Mouse (Mus musculus) lung, embryonic 15.5 days (tissue): Measurements from ENCODE around the gene Elf2. TPM values are rescaled to one million over a fixed set of nuclear protein-coding genes. Genes with fewer than 3 reads are reported as not detected.
"Not testable (repeated sequence)": the region's sequence is repeated elsewhere in the genome, so short reads cannot be mapped to it uniquely, and the experiment has no call there.

ENCODE experiments used
- ATAC-seq: fragments of 200-750 bp; cut with Nextera tagmentation; 2 replicates; pipeline ENCODE4 v1.8.0; 2017; ENCODE audit warnings: moderate number of reproducible peaks, borderline replicate concordance; ENCODE audit not compliant: low FRiP score, low TSS enrichment; ENCODE audit errors: extremely low read depth
- H3K27ac ChIP-seq: fragments of 300-500 bp; sonication (generic); 2 replicates; pipeline ENCODE4 v1.5.1; 2015; ENCODE audit warnings: moderate library complexity, mild to moderate bottlenecking, inconsistent platforms
- H3K27me3 ChIP-seq: fragments of 300-500 bp; sonication (generic); 2 replicates; pipeline ENCODE4 v1.6.1; 2015; ENCODE audit warnings: inconsistent platforms
- H3K36me3 ChIP-seq: fragments of 300-500 bp; sonication (generic); 2 replicates; pipeline ENCODE4 v1.6.1; 2015; ENCODE audit warnings: inconsistent platforms
- H3K4me1 ChIP-seq: fragments of 300-500 bp; sonication (generic); 2 replicates; pipeline ENCODE4 v1.6.1; 2015; ENCODE audit warnings: inconsistent platforms
- H3K4me2 ChIP-seq: fragments of 300-500 bp; sonication (generic); 2 replicates; pipeline ENCODE4 v1.6.1; 2015; ENCODE audit warnings: inconsistent platforms, mild to moderate bottlenecking, moderate library complexity
- H3K4me3 ChIP-seq: fragments of 300-500 bp; sonication (generic); 2 replicates; pipeline ENCODE4 v1.5.1; 2015; ENCODE audit warnings: mild to moderate bottlenecking, inconsistent platforms
- H3K9ac ChIP-seq: fragments of 300-500 bp; sonication (generic); 2 replicates; pipeline ENCODE4 v1.6.1; 2015; ENCODE audit warnings: inconsistent platforms
- H3K9me3 ChIP-seq: fragments of 300-500 bp; sonication (generic); 2 replicates; pipeline ENCODE4 v1.6.1; 2016; ENCODE audit warnings: inconsistent platforms
- WGBS: fragments of 180-500 bp; shearing (Covaris S2); methylation state at CpG from one replicate; pipeline ENCODE4 v1.1.7; 2015; 5-methylcytosine and 5-hydroxymethylcytosine counted together
- polyA plus RNA-seq: library from polyadenylated mRNA; unstranded; fragments of >200 nt; fragmentation: Nextera tagmentation; extraction: Ambion mirVana; gene quantifications from 2 replicates; pipeline ENCODE4 v1.2.1, GENCODE M21; 2015

Gene Elf2
- polyA plus RNA-seq, 1 experiment from 2014 or later: 69.9 TPM

DNA sequence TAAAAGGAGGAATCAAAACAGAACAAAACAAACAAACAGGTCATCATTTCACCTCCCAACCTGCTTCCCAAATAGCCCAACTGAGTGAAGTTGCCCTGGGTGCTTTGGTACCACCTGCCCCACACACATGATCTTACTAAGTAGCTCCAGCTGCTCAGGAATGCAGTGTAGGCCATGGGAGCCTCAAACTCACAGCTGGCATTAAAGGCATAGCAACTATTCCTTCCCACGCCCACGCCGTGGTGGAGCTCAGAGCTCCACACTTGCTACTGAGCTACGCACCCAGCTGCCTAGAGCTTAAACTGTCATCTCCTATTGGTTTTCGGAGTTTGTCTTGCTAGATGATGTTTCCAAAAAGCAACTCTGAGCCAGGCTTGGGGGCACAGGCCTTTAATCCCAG lies 121.2 kb downstream of the Elf2 start:
- no peak overlapping the region for H3K27ac ChIP-seq
- H3K36me3 ChIP-seq: no peaks in the 10 kb centered on the region
- H3K4me2 ChIP-seq: no peak overlapping the region
- H3K9ac ChIP-seq: no peak overlapping the region
- no peak for ATAC-seq
- WGBS: 91% methylated on average over 5 of the region's 5 CpGs
- no peaks in the 10 kb centered on the region for H3K9me3 ChIP-seq
- H3K4me3 ChIP-seq: no peak overlapping the region
- H3K27me3 ChIP-seq: no peaks in the 10 kb centered on the region
- peaks cover 29% of the 10 kb centered on the region; the same call in 1 of the 2 replicates for H3K4me1 ChIP-seq

DNA sequence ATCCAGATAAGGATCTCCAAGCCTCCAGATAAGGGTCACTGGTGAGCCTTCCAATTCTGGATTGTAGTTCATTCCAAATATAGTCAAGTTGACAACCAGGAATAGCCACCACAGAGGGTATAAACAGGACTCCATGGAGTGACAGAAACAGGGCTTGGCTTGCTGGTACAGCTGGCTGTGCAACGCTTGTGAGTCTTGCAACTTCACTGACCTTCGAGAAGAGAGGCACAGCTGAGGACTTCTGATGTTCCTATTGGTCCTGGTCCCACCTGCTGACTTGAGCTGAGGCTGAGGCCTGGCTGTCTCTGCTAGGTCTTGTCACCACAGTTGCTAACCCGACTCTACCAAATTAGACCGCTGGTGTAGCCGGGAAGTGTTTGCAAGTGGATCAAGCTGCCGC lies 122.1 kb downstream of the Elf2 start:
- not testable (repeated sequence) for H3K36me3 ChIP-seq, H3K27me3 ChIP-seq, H3K4me3 ChIP-seq, H3K4me2 ChIP-seq, ATAC-seq, H3K9ac ChIP-seq, H3K27ac ChIP-seq, H3K9me3 ChIP-seq
- H3K4me1 ChIP-seq: peaks cover 22% of the 10 kb centered on the region; the same call in 1 of the 2 replicates
- 86% methylated on average over 6 of the region's 6 CpGs for WGBS

DNA sequence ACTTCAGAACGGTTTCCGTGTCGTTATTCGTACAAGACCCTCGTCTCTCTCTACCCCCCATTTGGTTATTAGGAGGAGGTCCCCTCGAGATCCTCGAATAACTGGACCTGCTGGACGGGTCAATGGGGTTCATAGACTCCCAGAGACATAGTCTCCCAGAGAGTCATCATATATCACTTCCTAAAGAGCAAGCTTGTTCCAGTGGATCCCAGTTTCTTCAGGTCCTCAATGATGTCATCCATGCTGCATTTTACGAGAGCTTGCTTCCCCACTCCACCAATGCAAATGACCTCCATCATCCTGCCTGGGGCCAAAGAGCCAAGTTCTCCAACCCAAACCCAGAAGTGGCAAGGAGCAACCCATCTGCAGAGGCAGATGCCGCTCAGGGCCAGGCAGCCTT lies 124.1 kb downstream of the Elf2 start:
- not testable (repeated sequence) for H3K36me3 ChIP-seq, H3K4me2 ChIP-seq, H3K4me3 ChIP-seq, H3K9me3 ChIP-seq, H3K9ac ChIP-seq, H3K4me1 ChIP-seq, H3K27ac ChIP-seq, H3K27me3 ChIP-seq, ATAC-seq
- 83% methylated on average over 8 of the region's 10 CpGs for WGBS

DNA sequence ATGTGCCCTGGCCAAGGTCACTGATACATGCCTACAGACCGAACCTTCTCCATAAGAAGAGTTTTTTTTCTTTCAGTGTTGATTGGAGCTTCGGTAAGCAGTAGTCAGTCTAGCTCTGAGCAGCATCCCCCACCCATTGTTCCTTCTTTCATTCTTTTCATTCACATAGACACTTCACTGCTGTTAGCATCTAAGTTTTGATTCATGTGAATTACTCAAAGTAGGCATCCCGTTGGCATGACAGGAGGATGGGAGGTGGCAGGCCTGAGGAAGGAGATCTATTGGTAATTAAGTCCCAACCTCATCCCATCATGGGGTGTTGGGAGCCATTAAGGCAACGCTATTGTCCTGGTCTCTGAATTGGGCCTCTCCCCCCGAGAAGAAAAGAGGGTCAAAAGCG lies 124.8 kb downstream of the Elf2 start:
- no peaks in the 10 kb centered on the region for H3K36me3 ChIP-seq
- no peaks in the 10 kb centered on the region for H3K4me1 ChIP-seq
- no peak overlapping the region for H3K4me2 ChIP-seq
- H3K27me3 ChIP-seq: no peaks in the 10 kb centered on the region
- 87% methylated on average over 6 of the region's 6 CpGs for WGBS
- no peak overlapping the region for H3K27ac ChIP-seq
- no peaks in the 10 kb centered on the region for H3K9me3 ChIP-seq
- no peak overlapping the region for H3K4me3 ChIP-seq
- H3K9ac ChIP-seq: no peak overlapping the region
- ATAC-seq: no peak

DNA sequence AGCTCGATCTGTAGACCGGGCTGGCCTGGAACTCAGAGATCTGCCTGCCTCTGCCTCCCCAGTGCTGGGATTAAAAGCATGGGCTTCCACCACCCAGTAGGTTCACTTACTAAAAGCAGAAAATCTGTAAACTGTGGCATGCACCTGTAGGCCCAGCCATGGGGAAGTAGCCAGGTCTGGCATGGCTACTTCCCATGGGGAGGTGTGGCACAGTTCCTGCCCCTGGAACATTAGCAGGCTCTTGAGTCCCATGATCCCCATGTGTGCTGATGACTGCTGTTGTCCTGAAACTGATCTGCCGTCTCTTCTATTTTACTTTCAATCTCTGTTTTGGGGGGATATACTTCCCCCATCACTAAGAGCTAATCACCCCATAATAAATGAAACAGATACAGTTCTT lies 127.4 kb downstream of the Elf2 start:
- no peak overlapping the region for H3K9ac ChIP-seq
- no peaks in the 10 kb centered on the region for H3K9me3 ChIP-seq
- ATAC-seq: no peak
- 99% methylated on average over 3 of the region's 3 CpGs for WGBS
- H3K4me1 ChIP-seq: no peaks in the 10 kb centered on the region
- no peak overlapping the region for H3K27ac ChIP-seq
- no peaks in the 10 kb centered on the region for H3K36me3 ChIP-seq
- H3K4me2 ChIP-seq: no peak overlapping the region
- H3K4me3 ChIP-seq: no peak overlapping the region
- no peaks in the 10 kb centered on the region for H3K27me3 ChIP-seq

DNA sequence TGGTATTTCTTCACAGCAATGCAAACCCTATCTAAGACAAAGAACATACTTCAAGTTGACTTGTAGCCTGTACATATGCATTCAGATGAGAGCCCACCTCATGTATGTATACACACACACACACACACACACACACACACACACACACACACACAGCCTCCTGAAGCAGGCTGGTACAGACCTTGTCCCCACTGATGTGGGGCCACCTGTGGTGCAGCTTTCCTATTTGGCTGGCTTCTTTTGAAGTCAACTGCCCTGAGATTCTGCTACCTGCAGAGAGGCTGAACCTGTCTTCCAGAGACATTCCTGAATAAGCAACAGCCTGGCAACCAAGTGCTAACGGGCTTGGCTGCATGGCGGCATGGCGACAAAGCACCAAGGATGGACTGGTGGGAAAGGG lies 130.0 kb downstream of the Elf2 start:
- H3K9ac ChIP-seq: no peak overlapping the region
- no peaks in the 10 kb centered on the region for H3K4me1 ChIP-seq
- no peaks in the 10 kb centered on the region for H3K27me3 ChIP-seq
- H3K4me2 ChIP-seq: no peak overlapping the region
- no peak for ATAC-seq
- no peak overlapping the region for H3K4me3 ChIP-seq
- H3K36me3 ChIP-seq: no peaks in the 10 kb centered on the region
- H3K27ac ChIP-seq: no peak overlapping the region
- WGBS: 96% methylated on average over 3 of the region's 3 CpGs
- H3K9me3 ChIP-seq: no peaks in the 10 kb centered on the region

DNA sequence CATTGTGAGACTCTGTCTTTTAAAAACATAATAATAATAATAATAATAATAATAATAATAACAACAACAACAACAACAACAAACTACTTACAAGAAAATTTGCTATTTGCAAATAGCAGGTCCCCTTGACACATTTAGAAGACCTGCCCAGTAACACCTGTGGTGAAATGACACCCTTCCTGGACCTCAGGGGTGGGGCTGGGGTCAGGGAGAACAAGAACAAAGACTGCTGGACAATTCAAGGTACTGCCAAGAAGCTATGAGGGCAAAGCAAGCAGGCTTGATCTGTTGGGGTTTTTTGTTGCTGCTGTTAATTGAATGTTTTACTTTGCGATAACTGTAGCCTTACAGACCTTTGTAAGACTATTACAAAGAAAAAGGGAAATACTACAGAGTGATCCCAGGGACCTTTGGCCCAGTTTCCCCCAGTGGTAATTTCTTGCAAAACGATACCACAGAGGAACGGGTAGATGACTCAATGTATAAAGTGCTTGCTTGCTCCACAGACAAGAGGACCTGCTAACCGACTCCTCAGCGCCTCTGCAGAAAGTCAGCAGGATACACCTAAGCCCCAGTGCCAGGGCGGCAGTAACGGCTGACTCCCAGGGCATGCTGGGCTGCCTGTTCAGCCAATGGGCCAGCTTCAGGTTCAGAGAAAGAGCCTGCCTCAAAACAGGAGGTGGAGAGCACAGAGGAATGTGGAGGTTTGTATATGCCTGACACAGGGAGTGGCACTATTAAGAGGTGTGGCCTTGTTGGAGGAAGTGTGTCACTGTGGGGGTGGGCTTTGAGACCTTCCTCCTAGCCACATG lies 130.8 kb downstream of the Elf2 start:
- no peak overlapping the region for H3K27ac ChIP-seq
- 81% methylated on average over 7 of the region's 7 CpGs for WGBS
- no peak for ATAC-seq

DNA sequence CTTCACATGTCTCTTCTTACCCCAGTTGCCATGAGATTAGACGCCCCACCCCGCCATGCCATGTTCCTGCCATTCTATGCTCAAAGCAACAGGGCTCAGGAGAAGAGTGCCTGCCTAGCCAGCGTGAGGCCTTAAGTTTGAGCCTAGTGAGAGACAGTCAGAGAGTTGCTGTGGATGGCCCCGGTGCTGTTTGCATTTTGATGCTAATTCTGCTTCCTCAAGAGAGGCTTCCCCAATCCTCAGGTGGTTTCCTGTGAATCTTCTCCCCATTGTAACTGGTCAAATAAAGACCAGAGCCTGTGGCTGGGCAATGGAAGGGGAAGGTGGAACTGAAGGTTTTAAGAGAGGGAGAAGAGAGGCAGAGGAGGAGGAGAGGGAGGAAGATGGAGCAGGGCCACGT lies 131.8 kb downstream of the Elf2 start:
- ATAC-seq: no peak
- no peak overlapping the region for H3K4me3 ChIP-seq
- H3K9ac ChIP-seq: no peak overlapping the region
- no peak overlapping the region for H3K4me2 ChIP-seq
- no peaks in the 10 kb centered on the region for H3K4me1 ChIP-seq
- H3K27ac ChIP-seq: no peak overlapping the region
- H3K36me3 ChIP-seq: no peaks in the 10 kb centered on the region
- no peaks in the 10 kb centered on the region for H3K9me3 ChIP-seq
- H3K27me3 ChIP-seq: no peaks in the 10 kb centered on the region
- 67% methylated on average over 5 of the region's 5 CpGs for WGBS

More for the DNA sequence above, 130.8 kb downstream of the Elf2 start:
- no peak overlapping the region for H3K4me2 ChIP-seq
- H3K4me1 ChIP-seq: no peaks in the 10 kb centered on the region
- H3K9me3 ChIP-seq: no peaks in the 10 kb centered on the region
- no peak overlapping the region for H3K4me3 ChIP-seq
- no peaks in the 10 kb centered on the region for H3K27me3 ChIP-seq
- no peaks in the 10 kb centered on the region for H3K36me3 ChIP-seq
- no peak overlapping the region for H3K9ac ChIP-seq

DNA sequence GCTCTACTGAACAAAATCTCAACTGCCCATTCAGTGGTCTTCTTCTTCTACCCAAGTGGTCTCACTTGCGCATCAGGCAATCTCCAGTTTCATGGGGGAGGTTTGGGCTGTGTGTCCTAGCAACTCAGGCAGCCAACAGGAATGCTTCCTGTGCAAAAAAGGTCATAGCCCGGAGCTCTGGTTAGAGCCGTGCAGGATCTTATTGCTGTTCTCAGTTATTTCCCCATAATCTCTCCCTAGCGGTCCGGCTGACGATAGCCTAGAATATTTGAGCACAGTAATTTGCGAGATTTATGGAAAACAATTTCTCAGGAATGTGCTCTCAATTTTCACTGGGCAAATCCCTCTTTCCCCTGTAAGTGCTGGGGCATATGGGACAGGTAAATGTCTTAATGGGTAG lies 133.9 kb downstream of the Elf2 start:
- H3K9ac ChIP-seq: no peak overlapping the region
- H3K9me3 ChIP-seq: no peaks in the 10 kb centered on the region
- no peak overlapping the region for H3K27ac ChIP-seq
- H3K27me3 ChIP-seq: no peaks in the 10 kb centered on the region
- no peaks in the 10 kb centered on the region for H3K36me3 ChIP-seq
- no peaks in the 10 kb centered on the region for H3K4me1 ChIP-seq
- H3K4me2 ChIP-seq: no peak overlapping the region
- 72% methylated on average over 7 of the region's 7 CpGs for WGBS
- ATAC-seq: no peak
- H3K4me3 ChIP-seq: no peak overlapping the region

DNA sequence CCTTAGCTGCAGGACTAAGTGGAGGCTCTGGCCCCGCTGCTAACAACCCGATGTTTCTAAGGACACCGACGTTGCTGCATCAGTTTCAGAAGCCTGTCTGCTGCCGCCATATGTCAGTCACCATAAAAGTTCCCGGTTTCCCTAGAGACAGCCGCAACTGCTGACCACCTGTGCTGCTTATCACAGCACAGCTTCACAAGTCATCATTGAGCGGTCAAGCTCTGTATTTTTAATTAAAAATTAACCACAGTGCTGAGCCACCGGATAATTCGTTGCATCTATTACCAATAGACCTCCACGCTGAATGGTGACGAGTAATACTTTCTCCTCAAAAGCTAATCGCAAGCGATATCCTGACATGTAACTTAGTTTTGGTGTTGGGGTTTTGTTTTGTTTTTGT lies 135.6 kb downstream of the Elf2 start:
- Histone ChIP-seq H3K9me3 (no peaks in the 10 kb centered on the region), H3K4me1 (no peaks in the 10 kb centered on the region), H3K9ac (no peak overlapping the region), H3K27me3 (no peaks in the 10 kb centered on the region), H3K36me3 (no peaks in the 10 kb centered on the region), H3K4me3 (no peak overlapping the region), H3K4me2 (no peak overlapping the region), H3K27ac (no peak overlapping the region)
- ATAC-seq: no peak
- 94% methylated on average over 14 of the region's 14 CpGs for WGBS

DNA sequence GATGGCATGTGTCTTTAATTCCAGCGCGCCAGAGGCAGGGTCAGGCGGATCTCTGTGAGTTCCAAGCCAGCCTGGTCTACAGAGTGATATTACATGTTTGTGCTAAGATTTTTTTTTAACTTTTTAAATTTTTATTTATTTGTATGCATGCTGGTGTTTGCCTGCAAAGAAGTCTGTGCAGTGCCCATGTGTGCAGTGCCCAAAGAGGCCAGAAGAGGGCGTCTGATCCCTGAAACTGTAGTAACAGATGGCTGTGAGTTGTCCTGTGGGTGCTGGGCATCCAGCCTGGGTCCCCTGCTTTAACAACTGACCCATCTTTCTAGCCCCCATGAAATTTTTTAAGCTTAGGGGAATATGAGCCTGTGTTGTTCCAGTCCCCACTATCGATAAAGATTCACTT lies 136.0 kb downstream of the Elf2 start:
- Histone ChIP-seq H3K4me1 (no peaks in the 10 kb centered on the region), H3K4me2 (no peak overlapping the region), H3K9me3 (no peaks in the 10 kb centered on the region), H3K9ac (no peak overlapping the region), H3K4me3 (no peak overlapping the region), H3K27ac (no peak overlapping the region), H3K36me3 (no peaks in the 10 kb centered on the region), H3K27me3 (no peaks in the 10 kb centered on the region)
- no peak for ATAC-seq
- WGBS: 87% methylated on average over 5 of the region's 5 CpGs

DNA sequence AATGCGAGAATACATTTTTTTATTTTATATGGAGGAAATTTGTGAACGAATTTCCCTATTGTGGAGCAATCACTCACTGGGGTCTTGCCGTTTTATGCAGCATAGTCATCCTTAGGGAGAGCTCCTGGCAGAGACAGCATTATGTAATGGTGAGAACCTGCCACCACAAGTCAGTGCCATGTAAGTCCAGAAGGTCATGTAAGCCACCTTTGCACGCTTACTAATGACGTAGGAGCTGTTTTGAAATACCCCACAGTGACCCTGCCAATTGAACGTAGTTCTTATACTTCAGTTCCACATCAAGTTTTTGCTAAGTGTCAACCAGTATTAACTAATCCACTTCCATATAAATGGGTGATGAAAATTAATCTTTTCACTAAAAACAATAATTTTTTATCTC lies 136.6 kb downstream of the Elf2 start:
- no peaks in the 10 kb centered on the region for H3K4me1 ChIP-seq
- 78% methylated on average over 6 of the region's 6 CpGs for WGBS
- no peak overlapping the region for H3K4me3 ChIP-seq
- no peak for ATAC-seq
- no peaks in the 10 kb centered on the region for H3K36me3 ChIP-seq
- H3K27me3 ChIP-seq: no peaks in the 10 kb centered on the region
- no peaks in the 10 kb centered on the region for H3K9me3 ChIP-seq
- no peak overlapping the region for H3K9ac ChIP-seq
- no peak overlapping the region for H3K4me2 ChIP-seq
- H3K27ac ChIP-seq: no peak overlapping the region
